Mouse (Mus musculus): ENCODE measurements around the gene Ell3. TPM values are rescaled to one million over a fixed set of nuclear protein-coding genes. Genes with fewer than 3 reads are reported as not detected.

Gene Ell3
- polyA plus RNA-seq, 1 experiment from 2014 or later, result 2.3 TPM

DNA sequence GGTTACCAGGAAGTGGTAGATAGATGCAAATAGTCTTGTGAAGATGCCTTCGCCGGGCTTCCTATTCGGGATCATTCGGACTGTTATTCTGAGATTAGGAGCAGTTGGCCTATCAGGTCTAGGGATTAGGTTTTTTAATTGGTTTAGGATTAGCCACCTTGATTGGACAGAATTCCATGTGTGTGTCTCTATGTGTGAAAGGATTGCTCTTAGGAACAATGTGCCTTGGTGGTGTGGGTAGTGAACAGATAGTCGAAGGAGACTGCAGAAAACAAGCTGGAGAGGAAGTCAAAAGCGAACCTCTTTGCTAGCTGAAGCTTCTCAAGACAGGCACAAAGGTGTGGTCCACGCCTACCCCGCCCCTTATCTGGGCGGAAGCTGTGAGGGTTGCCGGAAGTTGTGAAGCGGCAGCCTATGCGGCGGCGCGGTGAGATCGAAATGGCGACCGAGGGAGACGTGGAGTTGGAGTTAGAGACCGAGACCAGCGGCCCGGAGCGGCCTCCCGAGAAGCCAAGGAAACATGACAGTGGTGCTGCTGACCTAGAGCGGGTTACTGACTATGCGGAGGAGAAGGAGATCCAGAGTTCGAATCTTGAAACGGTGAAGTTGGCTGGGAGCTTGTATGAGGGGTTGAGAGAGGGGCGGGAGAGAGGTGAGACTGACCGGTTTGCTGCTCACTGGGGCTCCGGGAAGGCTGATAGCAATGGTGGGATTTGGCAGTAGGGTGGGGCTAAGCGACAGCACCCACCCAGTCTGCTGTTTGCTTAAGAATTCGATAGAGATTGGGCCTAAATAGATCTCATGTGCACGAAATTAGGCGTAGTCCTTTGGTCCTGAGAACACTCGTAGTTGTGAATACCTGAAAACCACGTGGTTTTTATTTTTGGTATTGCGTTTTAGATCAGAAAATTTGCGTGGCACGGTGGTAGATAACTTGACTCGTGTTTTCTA lies 12.9 kb upstream of the Ell3 start, which contains the start of gene Serinc4:
Gene Serinc4 (minus strand): TSS at position 90 of the 951 bp plus-strand sequence.
- H3K4me1 ChIP-seq, result peaks cover 18% of the 10 kb centered on the region
- H3K4me3 ChIP-seq, result peak within 1 kb of the TSS; percentile 71
- WGBS, result 4% methylated on average over 41 of the region's 41 CpGs
- no peaks in the 10 kb centered on the region for H3K9me3 ChIP-seq
- peak within 1 kb of the TSS; percentile 69 for H3K4me2 ChIP-seq (replicated peaks)
- no peaks in the 10 kb centered on the region for H3K27me3 ChIP-seq
- H3K36me3 ChIP-seq, result peaks cover 44% of the 10 kb centered on the region
- peak within 1 kb of the TSS; percentile 73 for H3K9ac ChIP-seq (replicated peaks)
- H3K27ac ChIP-seq (replicated peaks), result peak within 1 kb of the TSS; percentile 63
- peak; percentile 89 for ATAC-seq (ENCODE audit: low FRiP score, low read depth)

DNA sequence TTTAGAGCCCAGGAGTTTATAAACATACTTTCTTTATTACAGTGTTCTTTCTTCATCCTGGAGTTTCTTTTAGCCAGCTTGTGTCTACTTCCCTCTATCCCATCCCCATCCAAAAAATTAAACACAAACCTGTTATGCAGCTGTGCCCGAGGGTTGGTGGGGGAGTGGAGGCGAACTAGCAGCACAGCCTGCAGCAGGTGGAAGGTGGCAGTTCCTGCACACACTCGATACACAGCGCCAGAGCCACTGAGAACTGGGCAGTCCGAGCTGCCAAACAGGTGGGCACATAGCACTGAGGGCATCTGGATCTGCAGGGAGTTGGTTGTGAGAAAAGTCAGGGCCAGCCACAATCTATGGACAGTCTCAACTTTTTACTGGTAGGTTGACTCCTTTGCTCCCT lies 11.5 kb upstream of the Ell3 start:
- no peaks in the 10 kb centered on the region for H3K27me3 ChIP-seq
- H3K9ac ChIP-seq (replicated peaks), result no peak overlapping the region
- H3K4me1 ChIP-seq, result peaks cover 27% of the 10 kb centered on the region
- ATAC-seq (ENCODE audit: low FRiP score, low read depth), result no peak
- H3K9me3 ChIP-seq, result no peaks in the 10 kb centered on the region
- H3K4me3 ChIP-seq, result no peak overlapping the region
- WGBS, result 86% methylated on average over 5 of the region's 5 CpGs
- H3K4me2 ChIP-seq (replicated peaks), result no peak overlapping the region
- H3K36me3 ChIP-seq, result peaks cover 46% of the 10 kb centered on the region
- no peak overlapping the region for H3K27ac ChIP-seq (replicated peaks)

DNA sequence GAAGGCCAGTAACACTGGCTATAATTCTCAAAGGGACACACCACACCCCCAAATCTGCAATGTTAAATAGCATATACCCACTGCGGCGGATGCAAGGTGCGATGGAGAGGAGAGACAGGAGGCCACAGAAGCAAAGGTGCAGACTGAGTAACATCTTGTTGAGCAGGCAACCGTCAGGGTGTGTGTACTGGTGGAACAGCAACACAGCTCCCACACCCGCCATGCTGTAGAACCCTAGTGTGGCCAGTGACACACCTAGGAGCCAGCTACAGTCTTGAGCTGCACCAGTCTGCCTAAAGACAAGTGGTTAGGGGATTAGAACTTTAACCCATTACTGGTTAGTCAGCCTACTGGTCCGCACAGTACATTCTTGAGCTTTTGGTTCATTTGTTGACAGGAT lies 9.8 kb upstream of the Ell3 start:
- H3K4me3 ChIP-seq, result no peak overlapping the region
- H3K4me1 ChIP-seq, result peaks cover 32% of the 10 kb centered on the region
- no peak overlapping the region for H3K27ac ChIP-seq (replicated peaks)
- ATAC-seq (ENCODE audit: low FRiP score, low read depth), result no peak
- no peaks in the 10 kb centered on the region for H3K9me3 ChIP-seq
- H3K36me3 ChIP-seq, result peaks cover 43% of the 10 kb centered on the region
- no peak overlapping the region for H3K4me2 ChIP-seq (replicated peaks)
- H3K9ac ChIP-seq (replicated peaks), result no peak overlapping the region
- H3K27me3 ChIP-seq, result no peaks in the 10 kb centered on the region
- 88% methylated on average over 6 of the region's 6 CpGs for WGBS

DNA sequence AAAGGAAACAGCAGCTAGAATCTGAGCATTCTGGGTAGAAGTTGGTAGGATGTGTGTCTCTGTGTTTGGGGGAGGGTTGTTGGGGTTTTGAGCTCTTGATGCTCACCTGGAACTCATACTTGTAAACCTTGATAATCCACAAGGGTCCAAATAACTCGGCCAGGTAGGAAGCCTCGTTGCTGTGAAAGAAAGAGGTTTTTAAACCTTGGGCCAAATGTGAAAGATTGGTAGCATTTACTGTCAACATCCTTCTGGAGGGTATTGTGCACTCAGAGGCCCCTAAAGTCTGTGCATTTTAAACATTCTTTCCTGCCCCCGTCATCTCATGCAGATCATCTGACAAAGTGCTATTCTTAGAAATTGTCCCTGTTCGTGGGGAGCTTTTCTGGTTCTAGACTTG lies 8.9 kb upstream of the Ell3 start, which contains the start of gene Hypk:
Gene Hypk (plus strand): TSS at position 301 of the 400 bp plus-strand sequence.
- 91% methylated on average over 4 of the region's 4 CpGs for WGBS
- no peak within 1 kb of the TSS for H3K4me3 ChIP-seq
- H3K27me3 ChIP-seq, result no peaks in the 10 kb centered on the region
- ATAC-seq (ENCODE audit: low FRiP score, low read depth), result no peak
- peaks cover 36% of the 10 kb centered on the region for H3K36me3 ChIP-seq
- H3K4me1 ChIP-seq, result peaks cover 34% of the 10 kb centered on the region
- no peak within 1 kb of the TSS for H3K27ac ChIP-seq (replicated peaks)
- no peak within 1 kb of the TSS for H3K4me2 ChIP-seq (replicated peaks)
- no peak within 1 kb of the TSS for H3K9ac ChIP-seq (replicated peaks)
- no peaks in the 10 kb centered on the region for H3K9me3 ChIP-seq

DNA sequence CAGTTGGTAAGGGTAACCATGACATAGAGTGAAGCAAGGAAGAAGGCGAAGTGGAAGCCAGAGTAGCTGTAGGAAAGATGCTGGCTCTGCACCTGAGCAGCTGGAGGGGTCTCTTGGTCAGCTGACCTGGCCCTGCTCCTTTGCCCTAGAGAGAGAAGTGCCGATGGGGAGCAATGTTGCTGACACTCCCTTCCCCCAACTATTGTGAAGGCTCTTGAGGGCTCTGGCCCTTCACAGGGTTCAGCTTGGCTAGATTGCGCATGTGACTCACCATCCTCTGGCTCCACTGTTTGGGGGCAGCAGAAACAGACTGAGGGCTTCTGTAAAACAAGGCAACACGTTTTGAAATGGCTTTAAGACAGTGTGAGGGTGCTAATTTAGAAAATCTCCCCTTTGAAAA lies 8.3 kb upstream of the Ell3 start:
- H3K9me3 ChIP-seq, result no peaks in the 10 kb centered on the region
- no peak overlapping the region for H3K9ac ChIP-seq (replicated peaks)
- H3K27ac ChIP-seq (replicated peaks), result no peak overlapping the region
- H3K27me3 ChIP-seq, result no peaks in the 10 kb centered on the region
- no peak overlapping the region for H3K4me3 ChIP-seq
- peaks cover 36% of the 10 kb centered on the region for H3K36me3 ChIP-seq
- 87% methylated on average over 4 of the region's 4 CpGs for WGBS
- peaks cover 31% of the 10 kb centered on the region for H3K4me1 ChIP-seq
- no peak for ATAC-seq (ENCODE audit: low FRiP score, low read depth)
- no peak overlapping the region for H3K4me2 ChIP-seq (replicated peaks)

DNA sequence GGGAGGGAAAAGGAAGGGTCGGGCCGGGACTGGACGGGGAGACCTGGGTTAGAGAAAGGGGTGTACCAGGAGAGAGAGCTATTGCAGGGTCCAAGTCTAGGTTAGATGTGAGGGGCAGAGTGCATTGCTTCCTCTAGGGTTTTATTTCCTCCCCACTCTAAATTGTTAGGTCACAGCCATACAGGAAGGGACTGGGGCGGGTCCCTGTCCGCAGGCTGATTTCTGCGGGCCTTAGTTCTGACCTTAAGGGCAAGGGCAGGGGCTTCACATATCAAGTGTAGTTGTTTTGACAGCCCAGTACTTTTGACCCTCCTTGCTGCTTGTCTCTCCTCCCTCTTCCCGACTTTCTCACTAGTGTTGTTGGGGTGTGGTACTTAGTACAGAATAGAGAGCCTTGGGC lies 6.0 kb upstream of the Ell3 start:
- ATAC-seq (ENCODE audit: low FRiP score, low read depth), result no peak
- H3K4me2 ChIP-seq (replicated peaks), result peak overlapping the region; percentile 96

DNA sequence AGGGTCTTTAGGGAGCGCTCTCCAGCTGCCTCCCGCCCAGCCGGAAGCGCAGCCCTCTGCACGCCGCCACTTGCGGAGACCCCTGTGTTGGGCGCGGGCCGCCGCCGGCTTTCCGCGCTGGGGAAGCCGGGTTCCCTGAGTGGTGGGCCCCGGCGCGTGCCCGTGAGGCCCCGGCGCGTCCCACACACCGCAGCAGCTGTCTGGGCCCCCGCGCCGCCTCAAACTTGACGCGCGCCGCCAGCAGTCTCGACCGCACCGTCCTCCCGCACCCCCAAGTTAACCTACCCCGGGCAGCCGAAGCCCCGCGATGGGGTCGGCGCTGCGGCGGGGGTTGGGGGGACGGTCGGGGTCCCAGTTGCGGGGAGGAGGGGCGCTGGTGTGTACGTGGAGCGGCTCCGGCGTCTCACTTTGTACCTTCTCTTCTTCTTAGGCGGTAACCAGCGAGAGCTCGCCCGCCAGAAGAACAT lies 5.5 kb upstream of the Ell3 start:
- Histone ChIP-seq H3K4me1 (peaks cover 25% of the 10 kb centered on the region), H3K9me3 (no peaks in the 10 kb centered on the region), H3K9ac (replicated peaks) (peak overlapping the region; percentile 92), H3K27ac (replicated peaks) (peak overlapping the region; percentile 95), H3K27me3 (no peaks in the 10 kb centered on the region), H3K4me2 (replicated peaks) (peak overlapping the region; percentile 96), H3K4me3 (peak overlapping the region; percentile 97), H3K36me3 (peaks cover 29% of the 10 kb centered on the region)
- peak; percentile 67 for ATAC-seq (ENCODE audit: low FRiP score, low read depth)
- under 1% methylated on average over 53 of the region's 54 CpGs for WGBS

More for the DNA sequence above, 6.0 kb upstream of the Ell3 start:
- Histone ChIP-seq H3K9me3 (no peaks in the 10 kb centered on the region), H3K27me3 (no peaks in the 10 kb centered on the region), H3K4me3 (peak overlapping the region; percentile 97), H3K4me1 (peaks cover 25% of the 10 kb centered on the region), H3K27ac (replicated peaks) (peak overlapping the region; percentile 95), H3K36me3 (peaks cover 34% of the 10 kb centered on the region), H3K9ac (replicated peaks) (peak overlapping the region; percentile 92)
- WGBS, result 3% methylated on average over 7 of the region's 7 CpGs

DNA sequence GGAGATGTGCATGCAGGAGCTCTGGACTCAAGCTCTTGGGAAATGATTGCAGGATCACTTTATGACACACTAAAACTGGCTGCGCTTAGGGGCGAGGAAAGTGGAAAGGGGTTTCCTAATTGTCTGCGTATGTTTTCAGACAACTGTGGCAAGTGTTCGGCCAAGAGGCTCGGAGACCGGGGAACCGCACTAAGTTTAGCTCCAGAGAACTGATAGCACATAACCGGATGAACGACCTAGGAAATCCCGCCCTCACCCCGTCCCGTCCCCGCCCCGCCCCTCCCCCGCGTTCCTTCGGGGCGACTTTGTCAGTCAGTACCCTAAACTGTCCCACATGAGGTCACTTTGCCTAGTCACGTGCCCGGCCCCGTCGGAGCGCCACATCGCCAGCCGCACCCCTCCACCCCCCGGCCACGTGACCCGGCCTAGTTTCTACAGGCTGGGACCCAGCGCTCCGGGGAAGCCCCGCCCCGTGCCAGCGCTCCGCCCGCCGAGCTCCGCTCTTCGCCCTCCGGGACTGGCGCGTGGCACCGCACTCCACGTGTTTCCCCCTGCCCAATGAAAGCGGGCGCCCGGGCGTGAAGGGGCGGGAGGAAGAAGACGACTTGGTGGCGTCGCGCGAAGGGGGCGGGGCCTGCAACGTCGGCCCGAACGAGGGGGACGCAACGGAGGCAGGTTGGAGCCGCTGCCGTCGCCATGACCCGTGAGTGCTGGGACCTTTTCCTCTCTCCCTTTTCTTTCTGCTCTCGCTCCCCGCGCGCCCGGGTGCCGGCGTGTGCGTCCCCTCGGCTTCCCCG lies 4.9 kb upstream of the Ell3 start, which contains the start of gene Serf2:
Gene Serf2 (plus strand): TSS at position 457 of the 797 bp plus-strand sequence.
- H3K36me3 ChIP-seq, result peaks cover 26% of the 10 kb centered on the region
- H3K27ac ChIP-seq (replicated peaks), result peak within 1 kb of the TSS; percentile 95
- H3K4me3 ChIP-seq, result peak within 1 kb of the TSS; percentile 97
- H3K9me3 ChIP-seq, result no peaks in the 10 kb centered on the region
- H3K27me3 ChIP-seq, result no peaks in the 10 kb centered on the region
- H3K9ac ChIP-seq (replicated peaks), result peak within 1 kb of the TSS; percentile 92
- WGBS, result 1% methylated on average over 63 of the region's 74 CpGs
- H3K4me2 ChIP-seq (replicated peaks), result peak within 1 kb of the TSS; percentile 96
- ATAC-seq (ENCODE audit: low FRiP score, low read depth), result peak; percentile 99
- peaks cover 25% of the 10 kb centered on the region for H3K4me1 ChIP-seq

DNA sequence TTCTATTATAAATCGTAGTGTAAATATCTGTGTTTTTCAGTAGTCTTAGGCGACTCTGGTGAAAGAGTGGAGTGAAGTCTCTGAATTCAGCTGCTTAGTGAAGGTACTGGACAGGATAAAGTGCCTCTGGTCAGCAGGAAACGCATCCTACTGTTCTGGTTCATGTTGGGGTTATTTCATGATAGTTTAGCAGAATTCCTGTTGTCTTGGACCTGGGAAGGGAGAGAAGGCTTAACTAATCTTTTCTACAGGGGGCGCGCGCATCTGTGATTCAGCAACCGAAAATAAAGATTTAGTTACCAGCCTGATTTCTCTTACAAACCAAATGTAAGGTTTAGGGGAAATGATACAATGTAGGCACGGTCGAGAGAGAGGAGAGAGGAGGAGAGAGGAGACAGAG lies 4.1 kb upstream of the Ell3 start:
- H3K27ac ChIP-seq (replicated peaks), result peak overlapping the region; percentile 95
- peaks cover 27% of the 10 kb centered on the region for H3K4me1 ChIP-seq
- peak overlapping the region; percentile 96 for H3K4me2 ChIP-seq (replicated peaks)
- peaks cover 3% of the 10 kb centered on the region for H3K27me3 ChIP-seq
- H3K4me3 ChIP-seq, result peak overlapping the region; percentile 97
- H3K36me3 ChIP-seq, result peaks cover 19% of the 10 kb centered on the region
- H3K9me3 ChIP-seq, result no peaks in the 10 kb centered on the region
- H3K9ac ChIP-seq (replicated peaks), result peak overlapping the region; percentile 58
- ATAC-seq (ENCODE audit: low FRiP score, low read depth), result no peak
- 23% methylated on average over 9 of the region's 9 CpGs for WGBS

DNA sequence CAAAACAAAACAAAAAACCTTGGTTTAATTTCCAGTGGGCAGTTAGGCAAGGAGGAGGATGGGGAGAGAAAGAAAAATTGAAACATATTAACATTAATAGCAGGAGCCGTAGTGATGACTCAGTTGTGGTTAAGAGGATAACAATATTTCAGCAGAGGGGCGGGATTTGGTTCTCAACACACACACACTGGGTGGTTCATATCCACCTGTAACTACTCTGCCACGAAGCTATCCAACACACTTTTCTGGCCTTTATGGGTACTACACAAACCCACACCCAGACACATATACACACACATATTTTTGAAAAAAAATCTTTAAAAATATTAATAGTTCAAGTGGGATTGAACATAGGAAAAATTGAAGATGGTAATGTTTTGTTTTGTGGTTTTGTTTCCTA lies 2.9 kb upstream of the Ell3 start:
- no peak for ATAC-seq (ENCODE audit: low FRiP score, low read depth)
- Histone ChIP-seq H3K4me1 (peaks cover 33% of the 10 kb centered on the region), H3K27me3 (peaks cover 14% of the 10 kb centered on the region), H3K9me3 (no peaks in the 10 kb centered on the region), H3K27ac (replicated peaks) (no peak overlapping the region), H3K4me3 (no peak overlapping the region), H3K36me3 (0 out of 2 replicates have a peak, but pooled peaks cover 9% of the 10 kb centered on the region), H3K9ac (replicated peaks) (no peak overlapping the region), H3K4me2 (replicated peaks) (no peak overlapping the region)
- WGBS, result 85% methylated on average over 3 of the region's 3 CpGs

DNA sequence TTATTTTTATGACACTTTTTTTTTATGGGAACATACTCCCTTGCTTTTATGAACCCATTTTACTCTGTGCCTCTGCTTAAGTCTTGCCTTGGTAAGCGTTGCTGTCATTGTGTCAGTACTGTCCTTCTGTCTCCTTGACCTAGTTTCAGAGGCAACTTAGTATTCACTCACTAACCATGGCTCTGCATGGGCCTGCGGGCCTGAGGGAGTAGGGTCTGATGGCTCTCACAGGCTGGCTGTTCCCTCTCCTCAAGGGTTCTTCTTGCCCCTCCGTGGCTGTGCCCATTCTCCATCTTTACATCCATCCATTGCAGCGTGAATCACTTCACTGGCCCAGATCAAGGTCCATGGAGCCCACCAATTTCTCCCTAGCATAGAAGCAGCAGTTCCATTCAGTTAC lies 2.4 kb upstream of the Ell3 start:
- 0 out of 2 replicates have a peak, but pooled peaks cover 7% of the 10 kb centered on the region for H3K36me3 ChIP-seq
- ATAC-seq (ENCODE audit: low FRiP score, low read depth), result no peak
- no peaks in the 10 kb centered on the region for H3K9me3 ChIP-seq
- no peak overlapping the region for H3K4me3 ChIP-seq
- H3K27ac ChIP-seq (replicated peaks), result no peak overlapping the region
- H3K9ac ChIP-seq (replicated peaks), result no peak overlapping the region
- H3K4me1 ChIP-seq, result peaks cover 37% of the 10 kb centered on the region
- no peak overlapping the region for H3K4me2 ChIP-seq (replicated peaks)
- 89% methylated on average over 4 of the region's 4 CpGs for WGBS
- peaks cover 19% of the 10 kb centered on the region for H3K27me3 ChIP-seq
